Mouse (Mus musculus) spleen, adult 2 months (tissue): Measurements from ENCODE around the gene Lnx2.

Experiments used
- CTCF ChIP-seq: fragments of 200-500 bp; IDR thresholded peaks from 2 replicates; pipeline ENCODE4 v1.5.1; 2011; ENCODE audit warnings: mild to moderate bottlenecking, inconsistent platforms; ENCODE audit not compliant: insufficient read depth, insufficient read length, insufficient replicate concordance; ENCODE audit errors: extremely low read depth
- POLR2A ChIP-seq: fragments of 200-500 bp; IDR thresholded peaks from 2 replicates; pipeline ENCODE4 v1.6.1; 2011; ENCODE audit warnings: low read depth, low read length, inconsistent platforms

DNA sequence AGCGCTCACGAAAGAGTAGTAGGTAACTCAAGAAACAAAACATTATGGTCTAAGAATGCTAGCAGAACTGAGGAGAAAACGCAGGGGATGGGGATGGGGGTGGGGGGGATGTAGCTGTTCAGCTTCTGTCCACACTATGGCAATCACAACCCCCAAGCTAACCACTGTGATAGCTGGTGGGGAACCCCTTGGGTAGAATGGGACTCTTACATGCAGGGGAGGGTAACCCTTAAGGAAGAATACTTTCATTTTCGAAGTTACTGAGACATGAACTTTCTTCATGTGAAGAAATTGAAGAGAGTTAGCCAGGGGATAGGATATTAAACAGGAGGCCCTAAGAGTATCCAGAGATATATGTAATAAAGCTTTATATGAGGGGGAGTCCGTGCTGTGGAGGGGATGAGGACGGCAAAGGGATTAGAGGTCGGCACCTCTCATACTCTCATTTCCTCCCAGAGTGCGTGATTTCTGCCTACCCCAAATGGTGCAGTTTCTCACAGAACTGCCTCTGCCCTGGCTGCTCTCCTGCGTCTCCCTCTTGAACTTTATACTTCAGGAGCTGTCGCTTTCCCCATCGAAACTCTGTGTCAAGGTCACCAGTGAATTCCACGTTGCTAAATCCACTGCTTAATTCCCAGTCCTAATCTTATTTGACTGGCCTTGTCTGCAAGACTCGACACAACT, 25.4 kb downstream of the Lnx2 start:
- TF ChIP-seq CTCF, result no peak
- TF ChIP-seq POLR2A, result no peak
